Mouse (Mus musculus) cerebellum, postnatal 25 days (tissue): Measurements from ENCODE around the gene Gm5901.

Experiments used
- DNase-seq, 2 experiments: peaks; one replicate each; pipeline ENCODE4 v3.0.0; 2021; ENCODE audit warnings: mixed read lengths in 2 of 2

Gene Gm5901

DNA sequence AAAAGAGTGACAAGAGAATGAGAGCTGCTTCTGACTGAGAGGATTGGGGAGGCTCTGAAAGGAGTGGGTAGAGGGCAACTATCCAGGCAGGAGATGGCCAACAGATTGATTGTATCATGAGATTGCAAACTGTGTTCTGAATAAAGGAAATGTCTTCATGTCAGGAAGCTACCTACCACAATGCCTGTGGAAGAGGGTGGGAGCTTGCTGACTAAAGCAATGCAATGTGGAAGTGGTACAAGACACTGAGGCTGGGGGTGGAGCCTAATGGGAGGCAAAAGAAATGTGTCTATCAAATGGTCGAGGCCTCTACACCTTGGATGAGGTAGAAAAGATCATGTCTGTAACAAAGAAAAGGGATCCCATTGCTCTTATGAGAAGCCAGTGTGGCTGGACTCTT lies 31.5 kb downstream of the Gm5901 start:
- DNase-seq: no peak

DNA sequence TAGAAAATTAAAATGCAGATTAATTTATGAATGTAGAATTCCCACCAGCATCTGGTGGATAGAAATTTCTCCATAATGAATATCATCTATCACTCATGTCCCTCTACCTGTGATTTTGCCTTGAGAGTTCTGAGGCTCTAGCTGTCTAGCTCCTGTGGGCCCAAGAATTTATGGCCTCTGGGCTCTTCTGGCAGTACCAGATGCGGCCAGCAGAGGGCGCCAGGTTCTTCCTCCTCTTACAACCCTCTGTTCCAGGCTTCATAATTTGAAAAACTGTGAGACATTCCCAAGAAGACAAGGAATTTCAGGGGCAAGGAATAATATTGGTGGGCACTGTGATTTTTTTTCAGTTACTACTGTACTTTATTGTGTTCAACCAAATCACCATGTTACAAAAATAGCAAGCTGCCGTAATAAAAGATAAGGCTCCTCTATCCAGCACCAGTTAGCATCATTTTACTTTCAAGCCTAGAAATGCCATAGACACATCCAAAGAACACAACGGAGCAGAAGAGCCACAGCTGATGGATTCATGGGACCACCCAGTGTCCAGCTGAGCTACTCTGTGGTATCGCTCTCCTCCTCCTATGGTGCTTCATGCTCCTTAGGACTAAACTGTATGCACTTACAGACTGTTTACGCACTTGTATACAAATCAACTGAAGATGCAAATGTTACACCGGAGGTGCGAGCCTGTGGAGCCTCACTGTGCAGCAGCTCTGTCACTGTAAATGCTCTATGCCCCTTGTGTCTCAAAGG lies 37.2 kb downstream of the Gm5901 start:
- peak; percentile 84 to 90 for DNase-seq

DNA sequence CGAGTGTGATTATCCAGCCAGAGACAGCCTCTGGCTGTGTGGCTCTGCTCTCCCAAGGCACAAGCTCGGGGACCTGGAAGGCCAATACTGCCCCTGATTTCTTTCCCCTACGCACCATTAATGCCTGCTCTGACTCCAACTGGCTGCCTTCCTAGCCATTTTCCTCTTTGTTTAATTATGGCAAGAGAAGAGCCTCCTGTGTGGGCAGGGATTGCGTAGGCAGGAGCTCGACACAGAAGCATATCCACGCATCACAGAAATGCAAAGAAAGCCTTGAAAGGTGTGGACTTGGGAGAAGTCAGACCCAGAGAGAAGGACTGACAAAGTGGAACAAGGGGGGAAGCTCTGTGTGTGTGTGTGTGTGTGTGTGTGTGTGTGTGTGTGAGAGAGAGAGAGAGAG lies 39.5 kb downstream of the Gm5901 start:
- DNase-seq: no peak

DNA sequence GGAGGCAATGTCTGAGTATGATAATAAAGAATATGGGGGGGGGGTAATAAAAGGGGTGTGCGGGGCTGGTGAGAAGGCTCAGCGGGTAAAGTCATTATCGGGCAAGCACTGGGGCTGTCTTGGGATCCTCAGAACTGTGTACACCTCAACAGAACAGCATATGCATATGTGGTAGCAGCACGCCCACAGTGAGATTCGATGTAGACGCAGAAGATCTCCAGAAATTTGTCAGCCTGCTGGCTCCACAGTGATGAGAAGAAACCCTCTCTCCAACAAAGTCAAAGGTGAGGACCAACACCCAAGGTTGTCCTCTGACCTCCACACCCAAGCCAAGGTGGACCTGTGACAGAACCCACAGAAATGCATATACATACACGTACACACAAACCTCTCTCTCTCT lies 41.7 kb downstream of the Gm5901 start:
- DNase-seq: no peak

DNA sequence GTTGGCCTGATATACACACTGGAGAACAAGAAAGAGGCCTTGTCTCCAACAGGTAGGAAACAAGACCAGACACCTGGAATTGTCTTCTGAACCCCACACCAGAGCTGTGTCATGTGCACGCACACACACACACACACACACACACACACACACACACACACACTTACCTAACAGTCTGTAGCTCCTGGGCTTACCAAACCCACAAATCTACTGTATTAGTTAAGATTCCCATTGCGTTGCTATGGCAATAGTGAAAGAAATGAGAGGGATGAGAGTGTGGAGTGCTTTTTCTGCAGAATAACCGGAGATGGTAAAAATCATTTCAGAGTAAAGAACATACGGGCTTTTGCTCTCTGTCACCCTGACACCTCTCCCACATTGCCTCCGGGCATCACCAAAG lies 43.3 kb downstream of the Gm5901 start:
- DNase-seq: no peak

DNA sequence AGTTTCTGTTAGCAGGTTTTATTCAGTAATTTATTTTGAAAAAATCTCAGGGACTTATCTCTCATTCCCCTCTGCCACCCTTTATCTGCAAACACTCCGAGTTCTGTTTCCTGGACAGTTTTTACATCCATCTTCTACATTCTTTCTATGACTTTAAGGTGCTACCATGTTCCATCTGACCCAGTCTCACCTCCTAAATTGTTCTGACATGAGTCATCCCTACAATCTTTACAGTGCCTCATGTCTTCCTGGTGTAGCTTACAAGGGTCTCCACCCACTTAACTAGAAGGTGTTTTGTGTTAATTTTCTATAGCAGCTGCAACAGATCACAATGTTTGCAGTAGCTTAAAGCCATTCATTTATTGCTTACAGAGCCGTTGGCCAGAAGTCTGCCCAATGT lies 46.1 kb downstream of the Gm5901 start:
- no peak for DNase-seq

DNA sequence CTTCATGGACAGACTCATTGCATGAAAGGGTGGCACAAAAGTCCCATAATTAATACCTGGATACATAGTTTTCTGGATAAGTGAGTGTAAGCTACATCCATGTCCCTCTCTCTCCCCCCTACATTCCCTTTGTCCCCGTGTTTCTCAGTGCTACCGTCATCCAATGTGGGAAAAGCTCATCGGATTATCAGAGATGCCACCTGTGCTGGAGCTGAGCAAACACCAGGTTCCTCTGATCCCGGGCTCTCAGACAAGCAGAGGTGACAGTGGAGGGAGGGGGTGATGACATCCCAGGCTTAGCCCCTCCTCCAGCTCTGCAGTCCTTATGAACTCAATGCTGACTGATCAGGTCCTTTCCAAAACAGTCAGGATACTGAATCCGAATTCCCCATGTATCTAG lies 49.5 kb downstream of the Gm5901 start:
- no peak for DNase-seq

DNA sequence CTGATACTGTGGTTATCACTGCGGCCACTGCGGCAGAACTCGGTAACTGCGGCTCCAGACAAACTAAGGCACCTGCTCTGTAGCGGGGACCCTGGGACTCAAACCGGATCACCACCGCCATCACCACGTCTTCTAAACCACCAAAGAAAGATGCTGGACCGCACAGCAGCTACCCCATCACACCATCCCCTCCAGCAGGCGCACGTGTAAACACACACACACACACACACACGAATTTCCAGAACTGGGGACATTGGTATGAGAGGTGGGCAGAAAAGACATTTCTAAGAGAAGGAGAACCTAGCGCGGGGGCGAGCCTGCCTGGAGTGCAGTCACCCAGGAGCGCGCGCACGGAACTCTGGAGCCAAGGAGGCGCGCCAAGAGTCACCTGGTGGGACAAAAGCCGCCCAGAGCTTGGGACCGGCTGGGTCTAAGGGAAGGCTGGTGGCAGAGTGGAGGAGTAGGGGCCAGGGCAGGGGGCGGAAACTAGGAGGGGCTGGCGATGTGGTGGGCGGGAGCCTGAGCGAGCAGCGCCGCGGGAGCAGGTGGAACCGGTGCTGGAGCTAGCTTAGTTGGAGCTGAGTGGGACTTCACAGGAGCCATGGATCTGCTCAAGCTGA lies 50.7 kb downstream of the Gm5901 start, which contains the start of gene Cckbr:
TSS of gene Cckbr (plus strand) at position 308 of the 620 bp plus-strand sequence.
- DNase-seq: peak in 1 of 2 experiments; percentile 33

DNA sequence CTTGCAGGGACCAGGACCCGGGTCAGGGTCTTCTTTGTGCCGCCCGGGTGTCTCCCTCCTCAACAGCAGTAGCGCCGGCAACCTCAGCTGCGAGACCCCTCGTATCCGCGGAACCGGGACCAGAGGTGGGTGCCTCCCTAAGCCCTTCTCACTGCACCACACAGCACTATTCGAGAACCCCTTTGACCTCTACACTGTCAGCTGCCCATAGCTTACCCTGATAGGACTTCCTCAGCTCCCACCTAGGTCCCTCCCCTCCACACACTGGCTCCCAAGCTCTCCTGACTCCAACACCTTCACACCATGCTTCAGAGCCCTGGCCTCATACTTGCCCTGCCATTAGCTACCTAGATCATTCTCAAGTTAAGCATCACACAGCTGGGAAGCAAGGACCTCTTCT lies 51.2 kb downstream of the Gm5901 start:
- no peak for DNase-seq
